Mouse (Mus musculus) layer of hippocampus, postnatal 25 days (tissue): Measurements from ENCODE around the gene Tspyl3. TPM values are rescaled to one million over a fixed set of nuclear protein-coding genes. Genes with fewer than 3 reads are reported as not detected.
A peak's percentile ranks its signal among the peaks of the same experiment; 100 is the strongest.
"Not testable (repeated sequence)": the region's sequence is repeated elsewhere in the genome, so short reads cannot be mapped to it uniquely, and the experiment has no call there.

ENCODE experiments used
- DNase-seq, 2 experiments: peaks; one replicate each; pipeline ENCODE4 v3.0.0; 2022; ENCODE audit warnings: mixed read lengths in 2 of 2, low spot score in 1 of 2; ENCODE audit errors: extremely low spot score in 1 of 2
- total RNA-seq, 2 experiments: library from RNA; stranded (reverse); gene quantifications; 2 replicates each; pipeline ENCODE4 v1.2.3; 2021

The Tspyl3 gene
- total RNA-seq = 10 to 100 TPM; 22.0 to 26.2 TPM

DNA sequence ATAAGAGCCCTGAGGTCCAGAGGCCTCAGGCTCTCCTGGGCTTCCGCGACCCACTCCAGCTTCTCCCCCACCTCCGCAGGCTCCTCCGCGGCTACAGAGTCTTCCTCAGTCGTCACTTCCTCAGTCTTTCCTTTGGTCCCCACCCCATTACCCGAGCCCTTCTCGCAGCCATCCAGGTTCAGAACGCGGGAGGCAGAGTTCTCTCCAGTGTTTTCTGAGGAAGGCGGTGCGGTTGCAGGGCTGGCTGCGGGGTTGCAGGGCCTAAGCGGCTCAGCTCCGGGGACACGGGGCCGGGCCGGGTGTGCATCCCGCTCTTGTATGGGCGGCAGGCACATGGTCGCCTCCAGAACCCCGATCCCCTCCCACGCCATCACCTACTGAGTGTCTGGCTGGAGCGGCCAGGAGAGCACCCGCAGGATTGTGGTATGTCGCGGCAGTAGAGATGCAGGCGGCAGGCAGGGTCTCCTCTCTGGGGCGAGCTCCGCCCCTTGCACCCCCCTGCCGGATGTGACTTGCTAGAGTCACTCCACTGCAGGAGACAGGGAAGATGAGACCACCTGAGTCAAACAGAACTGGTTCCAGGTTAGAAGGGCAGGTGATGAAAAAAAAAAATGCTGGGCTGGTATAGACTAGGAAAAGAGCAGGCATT lies at the start of gene Tspyl3:
Gene Tspyl3, minus strand, starts transcription at position 496 of the 649 bp plus-strand sequence.
- DNase-seq = peak; percentile 49 to 58

- no peak for DNase-seq
These were observed 49.6 kb upstream of the Tspyl3 start for GRCm38 (mm10) chr2:153274919-153275247.

GRCm38 (mm10) chr2:153274200-153274918 lies 49.1 kb upstream of the Tspyl3 start:
- DNase-seq = not testable (repeated sequence)

- DNase-seq = not testable (repeated sequence)
These were observed 45.1 kb upstream of the Tspyl3 start for GRCm38 (mm10) chr2:153270231-153270915.

GRCm38 (mm10) chr2:153267331-153267730 lies 42.1 kb upstream of the Tspyl3 start:
- no peak for DNase-seq

DNA sequence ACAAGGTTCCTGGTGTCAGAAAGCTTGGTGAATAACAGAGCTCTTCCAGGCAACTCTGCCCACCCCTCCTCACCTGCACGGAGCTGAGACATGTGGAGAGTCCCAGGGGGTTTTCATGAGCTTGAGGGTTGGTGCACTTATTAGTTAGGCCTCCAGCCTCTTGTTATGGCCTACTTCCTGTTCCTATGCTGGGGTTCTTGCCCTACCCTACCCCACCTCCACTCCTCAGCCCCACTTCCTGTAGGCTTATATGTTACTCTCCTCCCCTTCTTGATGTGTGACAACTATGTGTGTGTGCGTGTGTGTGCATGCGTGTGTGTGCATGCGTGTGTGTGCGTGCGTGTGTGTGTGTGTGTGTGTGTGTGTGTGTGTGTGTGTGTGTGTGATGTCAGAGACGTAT lies 37.8 kb upstream of the Tspyl3 start:
- no peak for DNase-seq

DNA sequence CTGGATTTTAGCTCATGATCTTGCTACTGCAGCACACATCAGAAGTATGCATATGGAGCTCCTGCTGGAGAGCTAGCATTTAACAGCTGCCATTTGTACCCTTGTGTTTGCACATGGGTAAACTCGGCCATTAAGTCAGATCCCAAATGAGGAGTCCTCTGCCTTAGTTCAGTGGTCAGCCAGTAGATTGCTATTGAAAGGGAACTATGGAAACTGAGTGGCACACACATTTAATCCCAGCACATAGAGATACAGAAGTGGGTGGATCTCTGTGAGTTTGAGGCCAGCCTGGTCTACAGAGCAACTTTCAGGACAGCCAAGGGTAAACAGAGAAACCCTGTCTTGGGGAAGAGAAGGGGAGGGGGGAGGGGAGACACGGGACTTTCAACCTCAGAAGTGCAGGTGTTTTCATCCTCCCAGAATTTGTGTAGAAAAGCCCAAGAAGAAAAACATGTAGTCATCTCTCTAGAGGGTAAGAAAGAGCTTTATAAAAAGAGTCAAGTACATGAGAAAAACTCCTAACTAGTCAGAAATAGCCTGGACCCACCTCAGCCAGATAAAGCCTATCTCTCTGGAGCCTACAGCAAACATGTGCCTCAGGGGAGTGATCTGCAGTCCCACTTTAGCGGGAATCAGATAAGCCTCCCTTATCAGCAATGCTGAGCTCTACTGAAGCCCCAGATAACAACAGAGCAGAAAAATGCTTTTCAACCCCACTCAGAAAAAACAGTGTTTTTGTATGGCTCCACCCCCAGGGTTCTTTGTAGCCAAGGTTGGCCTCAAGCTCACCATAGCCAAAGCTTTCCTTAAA lies 34.8 kb upstream of the Tspyl3 start:
- no peak for DNase-seq

DNA sequence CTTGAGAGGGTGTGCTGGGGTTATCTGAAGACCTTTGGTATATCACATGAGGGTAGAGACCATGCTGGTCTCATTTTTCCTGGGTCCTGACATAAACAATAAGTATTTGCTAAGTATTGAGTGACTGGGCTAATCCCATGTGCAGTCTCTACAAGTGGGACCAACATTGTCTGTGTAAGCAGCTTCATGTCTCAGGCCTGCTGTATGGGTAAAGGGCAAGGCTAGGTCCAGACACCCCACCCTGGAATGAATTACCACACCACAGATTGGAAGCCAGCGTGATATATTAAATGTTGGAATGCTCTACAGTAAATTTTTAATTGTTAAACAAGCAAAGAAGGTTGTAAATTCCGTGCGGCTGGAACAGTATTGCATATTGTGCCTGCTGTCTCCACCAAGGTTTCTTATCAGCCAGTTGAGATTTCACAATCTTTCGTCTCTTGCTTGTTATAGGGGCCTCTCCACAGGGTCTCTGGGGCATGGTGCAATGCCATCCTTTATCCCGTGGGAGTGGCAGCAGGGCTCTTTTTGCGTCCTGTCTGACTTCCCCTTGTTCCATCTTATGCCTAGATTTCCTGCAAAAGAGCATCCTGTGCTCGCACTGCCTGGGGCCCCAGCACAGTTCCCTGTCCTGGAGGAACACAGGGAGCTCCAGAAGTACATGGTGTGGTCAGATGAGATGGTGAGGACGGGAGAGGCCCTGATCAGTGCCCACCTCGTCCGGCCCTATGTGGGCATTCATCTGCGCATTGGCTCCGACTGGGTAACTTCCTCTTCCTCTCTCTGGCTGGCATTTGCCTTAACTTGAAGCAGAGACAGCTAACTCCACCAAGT lies 34.0 kb upstream of the Tspyl3 start:
- DNase-seq = no peak

GRCm38 (mm10) chr2:153256604-153257003 lies 31.4 kb upstream of the Tspyl3 start:
- DNase-seq = no peak

DNA sequence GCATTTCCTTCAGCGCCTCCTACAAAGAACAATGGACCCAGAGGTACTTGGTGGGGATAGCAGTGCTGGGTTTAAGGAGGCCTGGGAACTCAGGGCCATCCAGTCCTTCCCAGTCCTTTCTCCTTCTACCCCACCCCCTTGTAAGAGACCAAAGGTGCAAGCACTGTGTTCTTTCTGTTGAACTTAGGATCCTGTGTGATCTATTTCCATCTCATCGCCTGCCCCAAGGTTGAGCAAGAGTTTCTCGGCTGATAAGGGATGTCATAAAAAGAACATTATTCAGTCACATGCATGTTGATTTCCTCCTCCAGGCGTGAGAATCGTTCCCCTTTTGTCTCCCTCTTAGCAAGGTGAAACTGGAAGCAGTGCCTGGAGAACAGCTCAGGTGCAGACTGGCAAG lies 24.5 kb upstream of the Tspyl3 start:
- DNase-seq = no peak

GRCm38 (mm10) chr2:153242156-153242555 lies 16.9 kb upstream of the Tspyl3 start:
- no peak for DNase-seq

DNA sequence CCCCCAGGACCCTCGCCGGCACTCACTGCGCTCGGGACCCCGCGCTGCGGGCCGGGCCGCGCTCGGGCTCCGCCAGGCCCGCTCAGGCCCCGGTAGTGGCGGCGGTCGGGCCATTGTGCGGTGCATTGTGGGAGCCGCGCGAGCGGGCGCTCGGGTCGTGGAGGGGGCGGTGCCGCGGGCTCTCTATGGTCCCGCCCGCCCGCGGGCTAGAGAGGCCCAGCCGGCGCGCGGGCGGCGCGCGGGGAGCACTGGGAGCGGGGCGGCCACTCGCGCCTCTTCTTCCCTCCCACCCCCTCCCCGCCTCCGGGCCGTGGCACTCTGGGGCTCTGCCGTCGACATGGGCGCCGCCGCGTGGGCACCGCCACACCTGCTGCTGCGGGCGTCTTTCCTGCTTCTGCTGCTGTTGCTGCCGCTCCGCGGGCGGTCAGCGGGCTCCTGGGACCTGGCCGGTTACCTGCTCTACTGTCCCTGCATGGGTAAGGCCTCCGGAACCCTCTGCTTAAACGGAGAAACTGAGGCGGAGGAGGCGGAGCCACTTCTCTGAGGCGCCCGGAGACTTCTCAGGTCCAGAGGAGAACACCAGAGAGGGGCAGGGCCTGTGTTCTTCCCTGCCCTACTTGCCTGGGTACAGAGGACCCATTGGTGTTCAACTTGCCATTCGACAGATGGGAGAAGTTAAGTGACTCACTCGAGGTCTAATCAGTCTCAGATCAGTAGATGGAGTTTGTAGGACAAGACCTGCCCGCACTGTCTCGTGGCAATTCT lies 16.2 kb upstream of the Tspyl3 start, which contains the start of the genes Plagl2 and Pofut1:
Gene Plagl2, minus strand, starts transcription at position 177 of the 765 bp plus-strand sequence.
Gene Pofut1, plus strand, starts transcription at position 284 of the 765 bp plus-strand sequence.
- DNase-seq = peak; percentile 80 to 82

- peak in 1 of 2 experiments; percentile 20 for DNase-seq
These were observed 15.5 kb upstream of the Tspyl3 start for GRCm38 (mm10) chr2:153240701-153241235.

DNA sequence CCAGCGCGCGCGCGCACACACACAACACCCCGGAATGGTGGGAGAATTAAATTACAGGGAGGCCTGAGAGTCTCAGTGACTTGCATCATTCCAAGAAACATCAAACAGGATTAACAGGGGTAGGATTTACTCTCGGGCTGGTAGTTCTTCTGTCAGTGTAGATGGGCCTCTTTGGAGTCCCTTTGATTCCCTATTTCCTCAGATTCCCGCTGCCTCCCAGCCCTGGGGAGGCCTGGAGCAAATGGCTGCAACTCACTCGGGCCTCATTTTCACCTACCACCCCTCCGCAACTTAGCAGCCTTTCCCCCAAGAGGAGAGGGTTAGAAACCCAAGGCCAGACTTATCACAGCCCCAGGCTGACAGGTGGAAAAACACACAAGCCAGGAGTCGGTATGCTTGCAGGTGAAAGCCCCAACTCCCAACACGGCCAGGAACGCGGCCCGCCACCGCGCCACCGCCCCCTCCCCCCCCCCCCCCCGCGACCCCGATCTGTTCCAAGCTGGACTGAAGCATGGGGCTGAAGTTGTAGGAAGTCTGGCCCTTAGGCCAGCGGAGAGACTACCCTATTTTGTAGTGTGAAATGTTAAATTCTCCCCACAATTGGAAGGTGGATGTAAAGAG lies 14.7 kb upstream of the Tspyl3 start:
- no peak for DNase-seq

- DNase-seq = no peak
These were observed 14.0 kb upstream of the Tspyl3 start for GRCm38 (mm10) chr2:153239021-153239859.

GRCm38 (mm10) chr2:153238406-153238805 lies 13.2 kb upstream of the Tspyl3 start:
- DNase-seq = no peak

GRCm38 (mm10) chr2:153237891-153238290 lies 12.7 kb upstream of the Tspyl3 start:
- DNase-seq = no peak
